Mouse (Mus musculus) thymus, postnatal 0 days (tissue): ENCODE results near the gene Bin2. TPM values are rescaled to one million over a fixed set of nuclear protein-coding genes. Genes with fewer than 3 reads are reported as not detected.

ENCODE experiments used
- DNase-seq: peaks from one replicate; pipeline ENCODE4 v3.0.0-alpha.2; 2015; ENCODE audit warnings: low spot score
- polyA plus RNA-seq: library from polyadenylated mRNA; unstranded; fragments of >200 nt; fragmentation: Nextera tagmentation; extraction: Ambion mirVana; gene quantifications from 2 replicates; pipeline ENCODE4 v1.2.1, GENCODE M21; 2015

The Bin2 gene
- polyA plus RNA-seq = 33.1 and 45.9 TPM in 2 replicates

GRCm38 (mm10) chr15:100669337-100669736, at the start of gene Bin2:
TSS of gene Bin2 (minus strand) at chr15:100669553.
- peak; percentile 90 for DNase-seq

GRCm38 (mm10) chr15:100718572-100718971, 49.2 kb upstream of the Bin2 start:
- DNase-seq = no peak

- DNase-seq = no peak
Measured at GRCm38 (mm10) chr15:100717933-100718332, 48.6 kb upstream of the Bin2 start.

DNA sequence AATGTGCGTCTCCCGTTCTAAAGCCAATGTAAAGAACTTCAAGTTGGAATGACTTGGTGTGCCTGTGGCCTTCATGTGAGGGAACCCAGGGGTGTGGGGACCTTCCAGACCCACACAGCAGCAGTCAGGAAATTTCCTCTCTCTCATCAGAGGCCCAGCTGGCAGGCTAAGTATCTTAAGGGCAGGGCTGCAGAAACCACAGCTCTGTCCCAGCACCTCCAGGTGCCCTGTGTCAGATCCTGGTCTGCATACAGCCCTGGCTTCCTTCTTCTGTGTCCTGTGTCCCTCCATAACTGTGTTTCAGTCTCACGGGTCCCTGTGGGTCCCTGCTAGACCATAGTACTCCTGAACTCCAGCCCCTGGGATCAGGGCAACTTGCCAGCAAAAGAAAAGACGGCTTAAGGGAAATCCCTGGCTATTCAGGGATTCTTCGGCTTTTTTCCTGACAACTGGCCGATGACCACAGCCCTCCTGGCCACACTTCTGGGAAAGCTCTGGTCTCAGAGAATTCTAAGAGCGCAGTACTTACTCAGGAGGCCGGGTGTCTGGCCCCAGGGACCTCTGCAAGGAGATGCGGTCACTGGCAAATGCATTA, 46.1 kb upstream of the Bin2 start:
- DNase-seq = no peak

DNA sequence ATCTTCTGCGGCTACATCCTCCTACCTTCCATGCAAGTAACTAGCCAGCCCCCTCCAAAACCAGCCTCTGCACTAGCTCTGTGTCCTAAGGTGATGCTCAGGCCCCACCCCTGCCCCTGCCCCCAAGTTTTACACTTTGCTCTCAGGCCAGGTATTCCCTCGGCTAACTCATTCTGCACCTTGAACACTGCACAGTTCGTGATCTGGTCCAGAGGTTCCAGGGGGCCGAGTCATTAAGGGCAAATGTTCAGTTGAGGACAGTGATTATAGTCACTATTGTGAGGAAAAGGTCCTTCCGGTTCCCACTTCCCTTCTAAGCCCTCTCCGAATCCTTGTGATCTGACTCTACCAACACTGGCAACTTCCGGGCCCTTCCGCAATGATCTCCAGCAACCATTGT, 45.1 kb upstream of the Bin2 start:
- DNase-seq = no peak

DNA sequence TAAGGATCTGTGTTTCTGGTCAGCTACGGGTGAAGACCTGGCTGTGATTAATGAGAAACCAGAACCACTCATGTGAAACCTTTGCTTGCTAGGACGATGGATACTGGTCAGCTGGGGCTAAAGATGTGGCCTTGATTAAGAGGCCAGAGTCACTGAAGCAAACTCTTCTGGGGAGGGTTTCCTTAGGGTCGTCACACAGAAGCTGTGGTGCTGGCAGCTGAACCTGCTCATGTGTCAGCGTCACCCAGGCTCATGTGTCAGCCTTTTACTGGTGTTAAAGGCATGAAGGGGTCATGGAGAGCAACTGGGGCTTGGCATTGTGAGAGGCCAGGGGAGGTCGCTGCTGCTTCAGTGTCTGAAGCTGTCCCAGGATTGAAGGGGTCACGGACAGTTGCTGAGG, 41.5 kb upstream of the Bin2 start:
- no peak for DNase-seq

GRCm38 (mm10) chr15:100708433-100709078, 39.2 kb upstream of the Bin2 start:
- no peak for DNase-seq

GRCm38 (mm10) chr15:100706226-100706625, 36.9 kb upstream of the Bin2 start:
- peak; percentile 94 for DNase-seq

DNA sequence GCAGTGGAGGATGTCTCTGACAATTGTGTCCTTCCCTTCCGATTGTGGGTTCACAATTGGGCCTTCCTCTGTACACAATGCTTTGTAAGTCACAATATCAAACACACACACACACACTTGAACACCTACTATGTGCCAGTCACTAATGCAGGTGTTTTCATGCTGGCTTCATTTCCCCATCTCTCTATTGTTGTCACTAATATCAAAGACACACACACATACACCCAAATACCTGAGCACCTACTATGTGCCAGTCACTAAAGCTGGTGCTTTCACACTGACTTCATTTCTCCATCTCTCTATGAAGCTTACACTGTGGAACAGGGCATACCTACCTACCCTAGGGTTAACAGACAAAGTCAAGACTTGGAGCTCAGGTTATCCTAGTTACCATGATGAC, 36.0 kb upstream of the Bin2 start:
- no peak for DNase-seq

- DNase-seq = peak; percentile 45
Measured at GRCm38 (mm10) chr15:100703913-100704312, 34.6 kb upstream of the Bin2 start.

DNA sequence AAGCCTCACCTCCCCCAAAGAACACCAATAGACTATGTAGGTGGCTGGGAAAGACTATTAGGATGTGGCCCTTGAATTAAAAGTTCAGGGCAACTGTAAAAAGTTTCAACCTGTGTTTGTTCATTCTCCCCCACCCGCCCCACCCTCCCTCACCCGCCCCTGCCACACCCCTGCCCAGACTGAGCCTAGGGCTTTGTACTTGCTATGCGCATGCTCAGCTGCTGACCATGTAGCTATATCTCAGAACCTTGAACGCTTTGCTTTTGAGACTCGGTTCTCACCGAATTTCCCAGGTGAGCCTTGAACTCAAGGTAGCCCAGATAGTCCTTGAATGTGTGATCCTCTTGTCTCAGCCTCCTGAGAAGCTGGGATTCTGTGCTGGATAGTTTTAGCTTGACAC, 32.5 kb upstream of the Bin2 start:
- DNase-seq = no peak

- no peak for DNase-seq
Measured at GRCm38 (mm10) chr15:100701108-100701507, 31.8 kb upstream of the Bin2 start.

- DNase-seq = no peak
Measured at GRCm38 (mm10) chr15:100700424-100700823, 31.1 kb upstream of the Bin2 start.

DNA sequence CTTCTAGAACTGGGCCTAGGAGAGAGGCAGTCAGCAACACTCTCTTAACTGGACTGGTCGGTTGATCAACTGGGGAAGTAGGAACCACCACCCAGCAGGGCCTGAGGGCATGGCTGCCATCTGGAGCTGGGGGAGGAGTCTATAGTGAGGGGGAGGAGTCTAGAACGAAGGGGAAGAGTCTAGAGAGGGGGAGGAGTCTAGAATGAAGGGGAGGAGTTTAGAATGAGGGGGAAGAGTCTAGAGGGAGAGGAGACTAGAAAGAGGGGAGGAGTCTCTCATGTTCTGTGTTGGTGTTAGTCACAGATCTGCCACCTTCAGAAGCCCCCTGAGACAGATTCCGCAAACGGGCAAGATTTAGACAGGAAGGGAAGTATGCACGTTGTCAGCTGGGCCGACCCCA, 30.0 kb upstream of the Bin2 start:
- peak; percentile 52 for DNase-seq

DNA sequence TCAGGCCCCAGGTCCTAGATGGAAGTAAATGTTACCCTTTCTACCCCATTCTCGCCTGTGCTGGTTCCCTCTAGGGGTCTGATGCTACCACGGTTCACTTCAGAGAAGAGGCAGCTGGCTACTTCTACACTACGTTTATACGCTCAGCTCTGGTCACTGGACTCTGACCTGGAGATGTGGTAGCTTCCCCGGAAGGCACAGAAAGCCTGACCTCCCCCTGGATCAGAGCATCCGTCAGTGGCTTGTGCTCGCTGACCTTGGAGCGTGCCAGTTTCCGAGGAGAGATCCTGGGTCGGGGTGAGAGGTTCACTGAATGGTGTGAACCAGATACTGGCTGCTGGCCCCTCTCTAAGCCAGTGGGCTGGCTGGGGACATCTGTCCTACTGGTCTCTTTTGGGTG, 28.7 kb upstream of the Bin2 start:
- DNase-seq = no peak

GRCm38 (mm10) chr15:100694406-100694805, 25.1 kb upstream of the Bin2 start:
- no peak for DNase-seq

DNA sequence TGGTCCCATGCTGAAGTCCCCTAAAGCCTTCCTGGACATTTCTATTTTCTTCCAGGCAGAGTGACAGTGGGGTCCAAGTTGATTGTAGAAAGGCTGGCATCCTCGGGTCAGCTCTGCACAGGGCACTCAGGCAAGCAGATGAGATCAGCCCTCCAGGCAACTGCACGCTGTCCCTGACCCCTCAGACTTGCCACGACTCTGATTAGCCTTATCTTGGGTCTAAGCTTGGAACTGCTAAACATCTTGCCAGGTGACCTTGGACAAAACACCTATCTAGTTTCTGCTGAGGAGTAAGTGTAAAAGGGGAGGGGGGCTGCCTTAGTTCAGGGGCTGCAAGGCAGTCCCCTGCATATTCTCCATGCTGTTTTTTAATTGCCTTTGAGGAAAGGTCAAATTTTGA, 22.6 kb upstream of the Bin2 start:
- no peak for DNase-seq

- DNase-seq = no peak
Measured at GRCm38 (mm10) chr15:100687430-100687971, 18.1 kb upstream of the Bin2 start, which contains the start of gene Cela1. TSS of gene Cela1 (minus strand) at chr15:100687921.

- DNase-seq = peak; percentile 38
Measured at GRCm38 (mm10) chr15:100686989-100687388, 17.6 kb upstream of the Bin2 start.

DNA sequence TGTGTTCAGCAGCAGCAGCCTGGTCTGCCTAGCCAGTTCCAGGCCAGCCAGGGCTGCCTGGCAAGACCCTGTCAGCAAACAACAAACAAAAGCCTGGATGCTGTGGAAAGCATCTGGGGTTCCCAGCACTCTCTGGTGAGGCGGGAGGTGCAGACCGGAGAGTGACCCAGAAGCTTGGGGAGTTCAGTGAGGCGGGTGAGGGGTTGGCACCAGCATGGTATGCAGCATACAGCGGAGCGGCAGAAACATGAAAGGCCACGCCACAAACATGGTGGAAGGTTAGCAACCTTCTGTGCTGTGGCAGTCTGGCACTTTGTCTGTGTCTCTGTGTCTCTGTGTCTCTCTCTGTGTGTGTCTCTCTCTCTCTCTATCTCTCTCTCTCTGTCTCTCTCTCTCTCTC, 17.1 kb upstream of the Bin2 start:
- DNase-seq = no peak

- DNase-seq = no peak
Measured at GRCm38 (mm10) chr15:100685849-100686248, 16.5 kb upstream of the Bin2 start.

- no peak for DNase-seq
Measured at GRCm38 (mm10) chr15:100685255-100685654, 15.9 kb upstream of the Bin2 start.

GRCm38 (mm10) chr15:100684450-100684849, 15.1 kb upstream of the Bin2 start:
- DNase-seq = no peak
